Mouse (Mus musculus) G1E (cell line): ENCODE results near the gene Ak5. TPM values are rescaled to one million over a fixed set of nuclear protein-coding genes. Genes with fewer than 3 reads are reported as not detected.
"Not testable (repeated sequence)": the region's sequence is repeated elsewhere in the genome, so short reads cannot be mapped to it uniquely, and the experiment has no call there.

Experiments used
- ATAC-seq: 2 replicates; pipeline ENCODE4 v1.8.0; 2016; ENCODE audit warnings: mild to moderate bottlenecking; ENCODE audit not compliant: insufficient number of reproducible peaks, poor library complexity, low FRiP score, severe bottlenecking; ENCODE audit errors: extremely low read depth
- DNase-seq: peaks from one replicate; pipeline ENCODE4 v3.0.0; 2012; ENCODE audit warnings: low spot score
- H3K27me3 ChIP-seq: 2 replicates; pipeline ENCODE4 v1.6.1; 2012; ENCODE audit warnings: mild to moderate bottlenecking, low read length, inconsistent platforms; ENCODE audit not compliant: insufficient read depth
- H3K36me3 ChIP-seq: replicated peaks from 2 replicates; pipeline ENCODE3; 2012; ENCODE audit warnings: mild to moderate bottlenecking, inconsistent platforms
- H3K4me1 ChIP-seq: 2 replicates; pipeline ENCODE4 v1.6.1; 2012; ENCODE audit warnings: low read depth, low read length, inconsistent platforms, mixed read lengths; ENCODE audit not compliant: insufficient read depth
- H3K4me3 ChIP-seq: 2 replicates; pipeline ENCODE4 v1.5.1; 2012; ENCODE audit warnings: low read depth, mild to moderate bottlenecking, inconsistent platforms, low read length, moderate library complexity, mixed read lengths
- H3K9me3 ChIP-seq: replicated peaks from 2 replicates; pipeline ENCODE4 v1.6.1; 2012; ENCODE audit warnings: inconsistent platforms
- CTCF ChIP-seq: IDR thresholded peaks from 2 replicates; pipeline ENCODE4 v1.5.1; 2012; ENCODE audit warnings: low read depth, low read length, inconsistent platforms, mixed read lengths
- GATA1 ChIP-seq: IDR thresholded peaks from 2 replicates; pipeline ENCODE4 v1.6.1; 2012; ENCODE audit warnings: borderline replicate concordance, low read length, inconsistent platforms, mixed read lengths
- GATA2 ChIP-seq: IDR thresholded peaks from 2 replicates; pipeline ENCODE4 v1.6.1; 2012; ENCODE audit warnings: low read depth, low read length, inconsistent platforms, borderline replicate concordance
- POLR2AphosphoS5 ChIP-seq: IDR thresholded peaks from 2 replicates; pipeline ENCODE4 v1.6.1; 2012; ENCODE audit warnings: low read depth, low read length, inconsistent platforms; ENCODE audit not compliant: insufficient replicate concordance
- TAL1 ChIP-seq: conservative IDR thresholded peaks from 2 replicates; pipeline ENCODE4 v1.6.1; 2012; ENCODE audit warnings: low read depth, low read length, inconsistent platforms, mixed read lengths
- polyA plus RNA-seq: library from polyadenylated mRNA; stranded (reverse); fragments of >175 nt; gene quantifications from 2 replicates; pipeline ENCODE4 v1.2.3, GENCODE M21; 2012
- total RNA-seq, 2 experiments: library from RNA; stranded (forward) in 1 of 2; stranded (reverse) in 1 of 2; fragments of 200-1000 nt in 1 of 2; fragments of >200 nt in 1 of 2; fragmentation: Nextera tagmentation in 1 of 2; gene quantifications; 2 replicates each; pipeline ENCODE4 v1.2.3; 2014 to 2017

Gene Ak5
- total and polyA plus RNA-seq, 3 experiments = 0.11 TPM; not detected in 2

GRCm38 (mm10) chr3:152705826-152706225 lies 37.7 kb upstream of the Ak5 start:
- Histone ChIP-seq H3K4me3 (no peak overlapping the region), H3K36me3 (no peaks in the 10 kb centered on the region), H3K9me3 (no peaks in the 10 kb centered on the region), H3K4me1 (no peaks in the 10 kb centered on the region), H3K27me3 (peaks cover 7% of the 10 kb centered on the region; the same call in 1 of the 2 replicates)
- no peak for DNase-seq
- ATAC-seq = no peak
- TF ChIP-seq POLR2AphosphoS5 (no peak), GATA2 (no peak), GATA1 (no peak), CTCF (no peak), TAL1 (no peak)

- DNase-seq (no peak), ATAC-seq (no peak)
- no peaks in the 10 kb centered on the region for H3K4me1 ChIP-seq
- H3K4me3 ChIP-seq = no peak overlapping the region
- TF ChIP-seq TAL1 = no peak
- no peak for TF ChIP-seq POLR2AphosphoS5
- no peak for TF ChIP-seq CTCF
- no peak for TF ChIP-seq GATA2
- TF ChIP-seq GATA1 = no peak
- H3K27me3 ChIP-seq = peaks cover 8% of the 10 kb centered on the region; the same call in 1 of the 2 replicates
- no peaks in the 10 kb centered on the region for H3K36me3 ChIP-seq
- H3K9me3 ChIP-seq = no peaks in the 10 kb centered on the region
Measured at GRCm38 (mm10) chr3:152702274-152702843, 34.2 kb upstream of the Ak5 start.

DNA sequence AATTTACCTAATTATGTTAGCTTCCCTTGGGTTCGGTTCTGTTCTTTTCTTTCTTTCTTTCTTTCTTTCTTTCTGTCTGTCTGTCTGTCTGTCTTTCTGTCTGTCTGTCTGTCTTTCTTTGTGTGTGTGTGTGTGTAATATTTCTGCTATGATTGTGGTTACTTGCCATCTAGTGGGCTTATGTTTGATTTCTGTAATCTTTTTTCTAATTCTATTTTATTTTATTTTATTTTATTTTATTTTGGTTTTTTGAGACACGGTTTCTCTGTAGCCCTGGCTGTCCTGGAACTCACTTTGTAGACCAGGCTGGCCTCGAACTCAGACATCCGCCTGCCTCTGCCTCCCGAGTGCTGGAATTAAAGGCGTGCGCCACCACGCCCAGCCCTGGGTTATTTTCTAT lies 33.4 kb upstream of the Ak5 start:
- ATAC-seq = peak; percentile 60
- not testable (repeated sequence) for DNase-seq, H3K27me3 ChIP-seq, H3K4me1 ChIP-seq, H3K36me3 ChIP-seq, H3K4me3 ChIP-seq, H3K9me3 ChIP-seq

GRCm38 (mm10) chr3:152699261-152699660 lies 31.1 kb upstream of the Ak5 start:
- Histone ChIP-seq H3K4me1 (no peaks in the 10 kb centered on the region), H3K36me3 (no peaks in the 10 kb centered on the region), H3K27me3 (peaks cover 3% of the 10 kb centered on the region; the same call in 1 of the 2 replicates), H3K9me3 (no peaks in the 10 kb centered on the region), H3K4me3 (no peak overlapping the region)
- ATAC-seq (no peak), DNase-seq (no peak)
- TF ChIP-seq GATA2 (no peak), CTCF (no peak), TAL1 (no peak), GATA1 (no peak), POLR2AphosphoS5 (no peak)

GRCm38 (mm10) chr3:152698017-152698416 lies 29.9 kb upstream of the Ak5 start:
- DNase-seq = no peak
- Histone ChIP-seq H3K4me1 (no peaks in the 10 kb centered on the region), H3K9me3 (no peaks in the 10 kb centered on the region), H3K4me3 (no peak overlapping the region), H3K27me3 (peaks cover 3% of the 10 kb centered on the region; the same call in 1 of the 2 replicates), H3K36me3 (no peaks in the 10 kb centered on the region)
- TF ChIP-seq POLR2AphosphoS5 (no peak), CTCF (no peak), TAL1 (no peak), GATA2 (no peak), GATA1 (no peak)
- ATAC-seq = no peak

- no peak overlapping the region for H3K4me3 ChIP-seq
- TF ChIP-seq POLR2AphosphoS5 = no peak
- no peak for TF ChIP-seq TAL1
- TF ChIP-seq GATA1 = no peak
- TF ChIP-seq GATA2 = no peak
- no peak for TF ChIP-seq CTCF
- H3K36me3 ChIP-seq = no peaks in the 10 kb centered on the region
- no peaks in the 10 kb centered on the region for H3K4me1 ChIP-seq
- H3K27me3 ChIP-seq = peaks cover 13% of the 10 kb centered on the region
- no peaks in the 10 kb centered on the region for H3K9me3 ChIP-seq
- no peak for DNase-seq
- no peak for ATAC-seq
Measured at GRCm38 (mm10) chr3:152694950-152695349, 26.8 kb upstream of the Ak5 start.

DNA sequence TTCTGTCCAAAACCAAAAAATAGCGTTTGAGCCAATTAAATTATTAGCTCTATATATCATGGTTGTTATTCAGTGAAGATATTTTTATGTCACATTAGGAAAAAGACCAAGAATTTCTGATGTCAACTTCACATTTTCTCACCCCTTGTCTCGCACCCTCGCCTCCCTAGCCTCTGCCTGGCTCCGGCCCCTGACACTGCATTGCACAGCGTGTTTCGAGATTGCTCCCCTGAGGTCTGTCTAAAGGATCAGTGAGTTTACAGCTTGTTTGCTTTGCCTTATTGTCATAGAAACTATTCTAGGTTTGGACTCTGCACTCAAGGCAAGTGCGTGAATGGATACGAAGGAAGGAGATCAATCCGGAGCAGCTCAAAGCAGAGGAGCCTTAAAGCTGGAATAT lies 20.9 kb upstream of the Ak5 start:
- no peak for ATAC-seq
- H3K9me3 ChIP-seq = no peaks in the 10 kb centered on the region
- no peaks in the 10 kb centered on the region for H3K36me3 ChIP-seq
- peaks cover 17% of the 10 kb centered on the region for H3K27me3 ChIP-seq
- TF ChIP-seq POLR2AphosphoS5 (no peak), TAL1 (no peak), CTCF (no peak), GATA2 (no peak), GATA1 (no peak)
- no peaks in the 10 kb centered on the region for H3K4me1 ChIP-seq
- no peak overlapping the region for H3K4me3 ChIP-seq
- no peak for DNase-seq
